Mouse (Mus musculus): ENCODE results near the gene Alg14.

GRCm38 (mm10) chr3:121379699-121380098 lies 88.1 kb downstream of the Alg14 start:
- TF ChIP-seq CTCF (IDR thresholded peaks at IDR 0.05; ENCODE audit: low read depth) (no peak), EP300 (optimal IDR thresholded peaks at IDR 0.05) (no peak)

Data from stomach, postnatal 0 days (tissue).